Mouse (Mus musculus): ENCODE data around the gene Pdss1.

- TF ChIP-seq POLR2A (IDR thresholded peaks at IDR 0.05; ENCODE audit: borderline replicate concordance, insufficient read depth, low read length), result no peak
- TF ChIP-seq CTCF (IDR thresholded peaks at IDR 0.05; ENCODE audit: borderline replicate concordance, insufficient read depth, low read depth, low read length), result no peak
These were observed 32.9 kb downstream of the Pdss1 start for GRCm38 (mm10) chr2:22928259-22928658.
